Mouse (Mus musculus) MEL (cell line): Measurements from ENCODE around the gene Oard1. TPM values are rescaled to one million over a fixed set of nuclear protein-coding genes. Genes with fewer than 3 reads are reported as not detected.

Source experiments
- DNase-seq: peaks from one replicate; pipeline ENCODE4 v3.0.0; 2011; ENCODE audit warnings: low read depth, low spot score
- H3K27ac ChIP-seq: 2 replicates; pipeline ENCODE4 v1.5.1; 2012; ENCODE audit warnings: low read depth, mild to moderate bottlenecking, control low read depth, low read length, moderate library complexity; ENCODE audit not compliant: control insufficient read depth
- H3K27me3 ChIP-seq, 2 experiments: fragments of 150-350 bp in 1 of 2; sonication (generic) in 1 of 2; 2 replicates each; pipeline ENCODE4 v1.6.1; 2012; ENCODE audit warnings: low read length in 2 of 2, mild to moderate bottlenecking in 2 of 2, improper control_type of control experiment in 1 of 2, moderate library complexity in 1 of 2; ENCODE audit not compliant: insufficient read depth in 2 of 2, control insufficient read depth in 1 of 2
- H3K36me3 ChIP-seq, 2 experiments: 2 replicates each; pipeline ENCODE4 v1.6.1; 2012 to 2014; ENCODE audit warnings: low read length in 2 of 2, improper control_type of control experiment in 1 of 2, inconsistent platforms in 1 of 2, mild to moderate bottlenecking in 1 of 2; ENCODE audit not compliant: insufficient read depth in 2 of 2, control insufficient read depth in 1 of 2
- H3K4me1 ChIP-seq, 2 experiments: fragments of 150-350 bp in 1 of 2; sonication (generic) in 1 of 2; 2 replicates each; pipeline ENCODE4 v1.6.1; 2012; ENCODE audit warnings: low read length in 2 of 2, improper control_type of control experiment in 1 of 2, mild to moderate bottlenecking in 1 of 2; ENCODE audit not compliant: insufficient read depth in 2 of 2, control insufficient read depth in 1 of 2
- H3K4me3 ChIP-seq, 2 experiments: fragments of 150-350 bp in 1 of 2; sonication (generic) in 1 of 2; 2 replicates each; pipeline ENCODE4 v1.5.1; 2012; ENCODE audit warnings: low read depth in 2 of 2, low read length in 2 of 2, mild to moderate bottlenecking in 2 of 2, moderate library complexity in 2 of 2, control low read depth in 1 of 2, improper control_type of control experiment in 1 of 2; ENCODE audit not compliant: control insufficient read depth in 1 of 2, insufficient read depth in 1 of 2
- H3K79me2 ChIP-seq: 2 replicates; pipeline ENCODE4 v1.6.1; 2012; ENCODE audit warnings: mild to moderate bottlenecking, low read length, moderate library complexity; ENCODE audit not compliant: control insufficient read depth, poor library complexity, insufficient read depth
- H3K9ac ChIP-seq: 2 replicates; pipeline ENCODE4 v1.6.1; 2012; ENCODE audit warnings: low read depth, mild to moderate bottlenecking, control low read depth, low read length, moderate library complexity; ENCODE audit not compliant: control insufficient read depth, poor library complexity, severe bottlenecking
- H3K9me3 ChIP-seq: fragments of 150-350 bp; sonication (generic); replicated peaks from 2 replicates; pipeline ENCODE4 v1.6.1; 2012; ENCODE audit warnings: mild to moderate bottlenecking, low read length, improper control_type of control experiment, moderate library complexity; ENCODE audit not compliant: insufficient read depth
- CHD2 ChIP-seq: IDR thresholded peaks from 2 replicates; pipeline ENCODE4 v1.6.1; 2011; ENCODE audit warnings: low read length, improper control_type of control experiment
- CTCF ChIP-seq, 3 experiments: IDR thresholded peaks in 2 of 3; conservative IDR thresholded peaks in 1 of 3; 2 replicates each; pipeline ENCODE4 v1.5.1; 2011 to 2012; ENCODE audit warnings: low read length in 3 of 3, low read depth in 2 of 3, mild to moderate bottlenecking in 2 of 3, improper control_type of control experiment in 1 of 3, inconsistent platforms in 1 of 3, mixed read lengths in 1 of 3, moderate library complexity in 1 of 3; ENCODE audit not compliant: control insufficient read depth in 1 of 3, insufficient read depth in 1 of 3, poor library complexity in 1 of 3, severe bottlenecking in 1 of 3
- E2F4 ChIP-seq: IDR thresholded peaks from 2 replicates; pipeline ENCODE4 v1.6.1; 2011; ENCODE audit warnings: low read depth, low read length, improper control_type of control experiment, borderline replicate concordance
- ELF1 ChIP-seq: IDR thresholded peaks from 2 replicates; pipeline ENCODE4 v1.6.1; 2014; ENCODE audit warnings: low read depth, mild to moderate bottlenecking, inconsistent platforms, low read length, improper control_type of control experiment, moderate library complexity
- GABPA ChIP-seq: IDR thresholded peaks from 2 replicates; pipeline ENCODE4 v1.6.1; 2012; ENCODE audit warnings: low read depth, mild to moderate bottlenecking, inconsistent platforms, low read length, improper control_type of control experiment, moderate library complexity
- JUND ChIP-seq: IDR thresholded peaks from 2 replicates; pipeline ENCODE4 v1.6.1; 2011; ENCODE audit warnings: low read depth, mild to moderate bottlenecking, improper control_type of control experiment, low read length
- MAZ ChIP-seq: IDR thresholded peaks from 2 replicates; pipeline ENCODE4 v1.6.1; 2012; ENCODE audit warnings: low read depth, mild to moderate bottlenecking, inconsistent platforms, low read length, improper control_type of control experiment
- MEF2A ChIP-seq: IDR thresholded peaks from 2 replicates; pipeline ENCODE4 v1.6.1; 2014; ENCODE audit warnings: low read depth, mild to moderate bottlenecking, inconsistent platforms, low read length, improper control_type of control experiment; ENCODE audit not compliant: poor library complexity, insufficient replicate concordance, severe bottlenecking; ENCODE audit errors: extremely low read depth
- MXI1 ChIP-seq: IDR thresholded peaks from 2 replicates; pipeline ENCODE4 v1.6.1; 2011; ENCODE audit warnings: mild to moderate bottlenecking, low read depth, low read length, improper control_type of control experiment
- MYB ChIP-seq: IDR thresholded peaks from 2 replicates; pipeline ENCODE4 v1.6.1; 2011; ENCODE audit warnings: mild to moderate bottlenecking, low read depth, low read length, improper control_type of control experiment
- NELFE ChIP-seq: IDR thresholded peaks from 2 replicates; pipeline ENCODE4 v1.6.1; 2011; ENCODE audit warnings: low read depth, low read length, improper control_type of control experiment
- POLR2A ChIP-seq, 2 experiments: IDR thresholded peaks; 2 replicates each; pipeline ENCODE4 v1.6.1; 2011 to 2012; ENCODE audit warnings: low read length in 2 of 2, mild to moderate bottlenecking in 2 of 2, control low read depth in 1 of 2, improper control_type of control experiment in 1 of 2, low read depth in 1 of 2, moderate library complexity in 1 of 2; ENCODE audit not compliant: control insufficient read depth in 1 of 2, insufficient read depth in 1 of 2, poor library complexity in 1 of 2
- POLR2AphosphoS5 ChIP-seq: IDR thresholded peaks from 2 replicates; pipeline ENCODE4 v1.6.1; 2012; ENCODE audit warnings: low read depth, borderline replicate concordance, mild to moderate bottlenecking, inconsistent platforms, low read length, moderate library complexity, mixed read lengths
- RAD21 ChIP-seq: IDR thresholded peaks from 2 replicates; pipeline ENCODE4 v1.6.1; 2011; ENCODE audit warnings: mild to moderate bottlenecking, low read depth, low read length, improper control_type of control experiment
- RCOR1 ChIP-seq: IDR thresholded peaks from 2 replicates; pipeline ENCODE4 v1.6.1; 2012; ENCODE audit warnings: low read depth, mild to moderate bottlenecking, inconsistent platforms, low read length, improper control_type of control experiment
- USF1 ChIP-seq: IDR thresholded peaks from 2 replicates; pipeline ENCODE4 v1.6.1; 2014; ENCODE audit warnings: low read depth, mild to moderate bottlenecking, inconsistent platforms, low read length, improper control_type of control experiment, moderate library complexity
- USF2 ChIP-seq, 2 experiments: IDR thresholded peaks; 2 replicates each; pipeline ENCODE4 v1.6.1; 2011 to 2012; ENCODE audit warnings: improper control_type of control experiment in 2 of 2, low read length in 2 of 2, borderline replicate concordance in 1 of 2, inconsistent platforms in 1 of 2, low read depth in 1 of 2, mild to moderate bottlenecking in 1 of 2; ENCODE audit not compliant: insufficient read depth in 1 of 2
- polyA plus RNA-seq, 2 experiments: library from polyadenylated mRNA; stranded (reverse) in 1 of 2; unstranded in 1 of 2; fragments of >175 nt in 1 of 2; fragments of >200 nt in 1 of 2; gene quantifications; 2 replicates each; pipeline versions ENCODE4 v1.2.1 to v1.2.4; 2012; ENCODE audit warnings: low replicate concordance in 2 of 2, low read depth in 1 of 2; ENCODE audit not compliant: insufficient read length in 2 of 2, insufficient read depth in 1 of 2, missing spikeins in 1 of 2
- total RNA-seq: library from RNA; depleted of rRNA; stranded (reverse); fragments of 300-350 nt; gene quantifications from 2 replicates; pipeline ENCODE4 v1.2.3, GENCODE M21; 2012

Oard1 gene
- total and polyA plus RNA-seq, 3 experiments = 21.2 to 24.4 TPM; not detected in 1

- H3K27me3 ChIP-seq = no peaks in the 10 kb centered on the region
- TF ChIP-seq POLR2AphosphoS5 (no peak), E2F4 (no peak), USF1 (no peak), RAD21 (no peak), ELF1 (no peak), MEF2A (no peak)
- no peaks in the 10 kb centered on the region for H3K4me1 ChIP-seq
- peaks cover 0 to 63% of the 10 kb centered on the region in 2 experiments; a peak in 2 of 4 replicates for H3K36me3 ChIP-seq
- H3K27ac ChIP-seq = no peak overlapping the region
- no peak overlapping the region for H3K9ac ChIP-seq
- no peak for DNase-seq
- H3K79me2 ChIP-seq = peaks cover 6% of the 10 kb centered on the region; the same call in 1 of the 2 replicates
- H3K4me3 ChIP-seq = no peak overlapping the region
- H3K9me3 ChIP-seq = no peaks in the 10 kb centered on the region
These were observed 17.2 kb upstream of the Oard1 start for GRCm38 (mm10) chr17:48392616-48393015.

DNA sequence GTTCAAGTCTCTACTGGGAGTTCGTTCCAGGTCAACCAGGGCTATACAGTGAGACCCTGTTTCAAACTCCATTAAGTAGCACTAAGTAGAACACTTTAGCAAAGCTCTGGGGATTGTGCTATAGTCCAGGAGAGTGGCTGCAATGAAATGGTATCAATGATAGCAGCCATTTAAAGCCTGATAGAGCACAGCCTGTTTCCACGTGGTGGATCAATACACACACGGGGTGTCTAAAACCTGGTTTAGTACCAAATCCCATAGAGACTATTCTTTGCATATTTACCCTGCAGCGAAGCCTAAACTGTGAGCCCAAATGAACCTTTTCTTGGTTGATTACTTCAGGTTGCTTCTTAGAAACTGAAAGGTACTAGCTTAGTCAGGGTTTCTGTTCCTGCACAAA lies 8.1 kb upstream of the Oard1 start:
- no peak overlapping the region for H3K27ac ChIP-seq
- H3K9ac ChIP-seq = no peak overlapping the region
- H3K4me3 ChIP-seq = no peak overlapping the region
- peaks cover 68% of the 10 kb centered on the region for H3K79me2 ChIP-seq
- TF ChIP-seq POLR2A (IDR thresholded peaks at IDR 0.05; ENCODE audit: control insufficient read depth in 1 of 2, insufficient read depth in 1 of 2, low read depth in 1 of 2, low read length in 2 of 2, poor library complexity in 1 of 2) (0 out of 4 replicates have a peak, but pooled peaks of 1 of the 2 experiments have one; percentile 1), CTCF (IDR thresholded peaks at IDR 0.05 in 2 of 3, conservative IDR thresholded peaks at IDR 0.05 in 1 of 3; ENCODE audit: control insufficient read depth in 1 of 3, insufficient read depth in 1 of 3, low read depth in 2 of 3, low read length in 3 of 3, poor library complexity in 1 of 3, severe bottlenecking in 1 of 3) (no peak)
- no peak for DNase-seq
- H3K36me3 ChIP-seq = peaks cover 25 to 43% of the 10 kb centered on the region in 2 experiments
- no peaks in the 10 kb centered on the region for H3K27me3 ChIP-seq
- peaks cover 8 to 13% of the 10 kb centered on the region in 2 experiments for H3K4me1 ChIP-seq
- H3K9me3 ChIP-seq = no peaks in the 10 kb centered on the region

GRCm38 (mm10) chr17:48402751-48403150 lies 7.1 kb upstream of the Oard1 start:
- Histone ChIP-seq H3K9ac (no peak overlapping the region), H3K27ac (no peak overlapping the region), H3K9me3 (no peaks in the 10 kb centered on the region), H3K36me3 (peaks cover 34 to 36% of the 10 kb centered on the region in 2 experiments), H3K79me2 (peaks cover 75% of the 10 kb centered on the region), H3K4me3 (no peak overlapping the region), H3K27me3 (no peaks in the 10 kb centered on the region), H3K4me1 (peaks cover 9 to 23% of the 10 kb centered on the region in 2 experiments)
- TF ChIP-seq CHD2 (no peak), CTCF (IDR thresholded peaks at IDR 0.05 in 2 of 3, conservative IDR thresholded peaks at IDR 0.05 in 1 of 3; ENCODE audit: control insufficient read depth in 1 of 3, insufficient read depth in 1 of 3, low read depth in 2 of 3, low read length in 3 of 3, poor library complexity in 1 of 3, severe bottlenecking in 1 of 3) (no peak), USF2 (IDR thresholded peaks at IDR 0.05; ENCODE audit: borderline replicate concordance in 1 of 2, insufficient read depth in 1 of 2, low read depth in 1 of 2, low read length in 2 of 2) (no peak), MXI1 (no peak), RCOR1 (no peak), JUND (no peak), MYB (no peak), GABPA (no peak), NELFE (no peak), MAZ (no peak)
- no peak for DNase-seq
